Mouse (Mus musculus): ENCODE measurements around the gene Olfr356.

DNA sequence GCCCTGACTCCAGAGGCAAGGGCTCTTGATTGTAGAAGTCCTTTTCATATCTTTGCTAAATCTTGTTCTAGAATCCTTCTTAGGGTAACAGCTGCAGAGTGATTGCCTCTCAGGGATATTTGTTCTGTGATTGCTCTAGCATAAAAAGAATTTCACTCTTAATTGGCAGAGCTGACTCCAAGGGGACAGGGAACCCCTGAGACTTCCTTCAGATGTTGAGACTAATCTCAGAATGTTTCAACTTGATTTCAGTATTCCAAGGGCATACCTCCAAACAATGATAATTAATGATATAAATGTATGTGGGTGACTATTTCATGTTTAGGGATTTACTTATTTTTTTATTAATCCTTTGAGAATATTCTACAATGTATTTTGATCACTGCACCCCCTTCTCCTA, 8.1 kb upstream of the Olfr356 start, which contains the start of gene Olfr355:
- TF ChIP-seq FLI1 (IDR thresholded peaks at IDR 0.05; ENCODE audit: low read length), result no peak
- no peak for TF ChIP-seq GATA1 (IDR thresholded peaks at IDR 0.05; ENCODE audit: borderline replicate concordance, low read length)
